Mouse (Mus musculus) heart, embryonic 13.5 days (tissue): ENCODE data around the gene Slc2a1. TPM values are rescaled to one million over a fixed set of nuclear protein-coding genes. Genes with fewer than 3 reads are reported as not detected.

Experiments used
- ATAC-seq: fragments of 200-750 bp; cut with Nextera tagmentation; 2 replicates; pipeline ENCODE4 v1.8.0; 2017; ENCODE audit warnings: moderate TSS enrichment; ENCODE audit not compliant: insufficient number of reproducible peaks, low FRiP score, low TSS enrichment; ENCODE audit errors: extremely low read depth
- H3K27ac ChIP-seq: fragments of 300-500 bp; sonication (generic); replicated peaks from 2 replicates; pipeline ENCODE4 v1.5.1; 2015; ENCODE audit warnings: moderate library complexity, mild to moderate bottlenecking, inconsistent platforms
- H3K27me3 ChIP-seq: fragments of 300-500 bp; sonication (generic); replicated peaks from 2 replicates; pipeline ENCODE4 v1.6.1; 2015; ENCODE audit warnings: mild to moderate bottlenecking, inconsistent platforms
- H3K36me3 ChIP-seq: fragments of 300-500 bp; sonication (generic); 2 replicates; pipeline ENCODE4 v1.6.1; 2015; ENCODE audit warnings: mild to moderate bottlenecking, inconsistent platforms
- H3K4me1 ChIP-seq: fragments of 300-500 bp; sonication (generic); 2 replicates; pipeline ENCODE4 v1.6.1; 2015; ENCODE audit warnings: inconsistent platforms
- H3K4me2 ChIP-seq: fragments of 300-500 bp; sonication (generic); 2 replicates; pipeline ENCODE4 v1.6.1; 2015; ENCODE audit warnings: inconsistent platforms, mild to moderate bottlenecking, moderate library complexity
- H3K4me3 ChIP-seq: fragments of 300-500 bp; sonication (generic); 2 replicates; pipeline ENCODE4 v1.5.1; 2015; ENCODE audit warnings: moderate library complexity, mild to moderate bottlenecking, inconsistent platforms
- H3K9ac ChIP-seq: fragments of 300-500 bp; sonication (generic); 2 replicates; pipeline ENCODE4 v1.6.1; 2015; ENCODE audit warnings: inconsistent platforms, mild to moderate bottlenecking, moderate library complexity
- H3K9me3 ChIP-seq: fragments of 300-500 bp; sonication (generic); 2 replicates; pipeline ENCODE4 v1.6.1; 2016; ENCODE audit warnings: inconsistent platforms
- WGBS: fragments of 180-500 bp; shearing (Covaris S2); methylation state at CpG from one replicate; pipeline ENCODE4 v1.1.7; 2015; ENCODE audit warnings: mixed read lengths; 5-methylcytosine and 5-hydroxymethylcytosine counted together
- polyA plus RNA-seq: library from polyadenylated mRNA; unstranded; fragments of >200 nt; fragmentation: Nextera tagmentation; extraction: Ambion mirVana; gene quantifications from 2 replicates; pipeline ENCODE4 v1.2.1, GENCODE M21; 2015

Slc2a1 gene
- 180 and 217 TPM in 2 replicates for polyA plus RNA-seq

DNA sequence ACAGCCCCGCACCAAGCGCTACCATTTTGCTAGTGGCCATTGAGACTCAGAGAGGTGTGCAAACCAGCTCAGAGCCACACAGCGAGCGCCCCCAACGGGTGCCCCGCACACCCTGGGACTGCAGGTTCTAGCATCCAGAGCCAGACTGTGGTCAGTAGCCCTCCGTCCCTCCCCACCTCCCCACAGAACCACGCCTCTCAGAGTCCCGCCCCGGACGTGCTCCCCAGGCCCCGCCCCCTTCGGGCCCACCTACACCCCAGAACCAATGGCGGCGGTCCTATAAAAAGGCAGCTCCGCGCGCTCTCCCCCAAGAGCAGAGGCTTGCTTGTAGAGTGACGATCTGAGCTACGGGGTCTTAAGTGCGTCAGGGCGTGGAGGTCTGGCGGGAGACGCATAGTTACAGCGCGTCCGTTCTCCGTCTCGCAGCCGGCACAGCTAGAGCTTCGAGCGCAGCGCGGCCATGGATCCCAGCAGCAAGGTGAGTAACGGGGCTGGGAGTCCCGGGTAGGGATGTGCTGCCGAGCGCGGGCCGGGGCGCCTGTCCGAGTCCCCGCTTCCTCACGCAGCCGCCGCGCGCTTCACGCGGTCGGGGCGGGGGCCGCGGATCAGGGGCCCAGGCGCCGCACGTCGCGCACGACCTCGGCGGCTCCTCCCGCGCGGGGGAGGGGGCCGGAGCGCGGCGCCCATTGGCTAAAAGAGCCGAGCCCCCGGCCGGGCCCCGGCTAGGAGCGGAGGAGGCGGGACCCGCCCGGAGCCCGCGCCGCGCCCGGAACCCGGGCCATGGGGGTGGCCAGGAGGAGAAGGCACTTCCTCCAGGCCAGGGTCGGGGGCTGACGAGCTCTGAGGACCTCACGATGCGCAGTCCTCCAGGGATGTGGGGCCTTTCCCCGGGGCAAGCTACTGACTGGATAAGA is at the start of gene Slc2a1:
Gene Slc2a1, plus strand, starts transcription at position 217 of the 914 bp plus-strand sequence.
- peak; percentile 89 for ATAC-seq
- under 1% methylated on average over 77 of the region's 88 CpGs for WGBS
- H3K4me1 ChIP-seq, result peaks cover 80% of the 10 kb centered on the region

DNA sequence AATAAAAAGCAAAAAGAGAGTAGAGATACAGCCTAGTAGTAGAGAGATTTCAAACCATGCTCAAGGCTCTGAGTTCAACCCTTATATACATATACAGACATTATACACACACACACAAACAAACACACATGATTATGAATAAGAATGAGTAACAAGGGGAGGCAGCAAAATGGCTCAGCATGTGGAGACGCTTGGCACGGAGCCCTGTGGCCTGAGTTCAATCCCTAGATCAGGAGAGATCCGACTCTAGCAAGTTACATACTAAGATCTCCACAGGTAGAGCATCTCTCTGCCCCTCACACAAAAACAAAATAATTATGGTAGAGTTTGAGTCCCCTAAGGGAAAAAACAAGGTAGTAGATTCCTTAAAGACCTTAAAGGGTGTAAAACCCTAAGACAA is 41.7 kb upstream of the Slc2a1 start:
- WGBS, result 79% methylated on average over 3 of the region's 3 CpGs
- Histone ChIP-seq H3K9me3 (no peaks in the 10 kb centered on the region), H3K27me3 (peaks cover 7% of the 10 kb centered on the region; the same call in 1 of the 2 replicates), H3K27ac (no peak overlapping the region), H3K36me3 (no peaks in the 10 kb centered on the region), H3K4me1 (peaks cover 25% of the 10 kb centered on the region), H3K4me2 (no peak overlapping the region), H3K4me3 (no peak overlapping the region), H3K9ac (no peak overlapping the region)
- ATAC-seq, result no peak

More for the DNA sequence above, at the start of gene Slc2a1:
- H3K27ac ChIP-seq, result peak within 1 kb of the TSS; percentile 99
- peak within 1 kb of the TSS; percentile 83 for H3K4me2 ChIP-seq
- H3K36me3 ChIP-seq, result peaks cover 22% of the 10 kb centered on the region
- peak within 1 kb of the TSS; percentile 92 for H3K4me3 ChIP-seq
- H3K9me3 ChIP-seq, result no peaks in the 10 kb centered on the region
- H3K27me3 ChIP-seq, result no peaks in the 10 kb centered on the region
- H3K9ac ChIP-seq, result peak within 1 kb of the TSS; percentile 98

DNA sequence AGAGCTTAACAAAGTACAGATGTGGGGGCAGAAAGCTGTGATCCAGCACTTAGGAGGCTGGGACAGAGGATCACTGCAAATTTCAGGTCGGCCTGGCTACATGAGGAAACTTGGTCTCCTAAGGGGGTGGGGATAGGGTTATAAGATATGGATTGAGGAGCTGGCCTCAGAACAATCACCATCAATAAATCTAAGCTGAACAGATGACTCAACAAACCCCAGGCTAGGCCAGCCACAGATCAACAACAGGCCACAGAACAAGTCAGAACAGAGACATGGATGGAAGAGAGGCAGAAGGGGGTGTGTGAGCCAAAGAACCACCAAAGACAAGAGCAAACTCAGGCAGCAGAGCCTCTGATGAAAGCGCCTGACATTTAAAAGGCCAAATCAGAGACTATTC is 41.3 kb upstream of the Slc2a1 start:
- no peak overlapping the region for H3K9ac ChIP-seq
- no peaks in the 10 kb centered on the region for H3K36me3 ChIP-seq
- ATAC-seq, result no peak
- peaks cover 10% of the 10 kb centered on the region; the same call in 1 of the 2 replicates for H3K27me3 ChIP-seq
- no peak overlapping the region for H3K27ac ChIP-seq
- H3K4me3 ChIP-seq, result no peak overlapping the region
- no peak overlapping the region for H3K4me2 ChIP-seq
- H3K9me3 ChIP-seq, result no peaks in the 10 kb centered on the region
- 61% methylated on average over 2 of the region's 2 CpGs for WGBS
- peaks cover 29% of the 10 kb centered on the region for H3K4me1 ChIP-seq

DNA sequence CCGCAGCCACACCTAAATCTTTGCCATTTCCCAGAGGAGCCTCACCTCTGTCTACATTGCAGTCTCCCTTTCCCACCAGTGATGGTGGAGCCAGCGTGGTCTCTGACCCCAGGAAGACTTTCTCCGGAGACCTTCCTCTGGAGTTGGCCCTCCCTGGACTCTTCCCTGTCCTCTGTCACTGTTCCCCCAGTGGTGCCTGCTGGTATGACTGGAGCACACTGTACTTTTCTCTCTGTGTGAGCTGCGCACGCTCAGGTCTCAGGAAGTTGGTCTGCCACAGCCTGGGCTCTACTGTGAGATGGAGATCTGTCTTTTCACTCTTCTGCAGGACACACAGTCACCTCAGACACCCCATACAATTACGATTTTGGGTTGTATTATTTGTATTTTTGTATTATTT is 39.6 kb upstream of the Slc2a1 start:
- no peak for ATAC-seq

DNA sequence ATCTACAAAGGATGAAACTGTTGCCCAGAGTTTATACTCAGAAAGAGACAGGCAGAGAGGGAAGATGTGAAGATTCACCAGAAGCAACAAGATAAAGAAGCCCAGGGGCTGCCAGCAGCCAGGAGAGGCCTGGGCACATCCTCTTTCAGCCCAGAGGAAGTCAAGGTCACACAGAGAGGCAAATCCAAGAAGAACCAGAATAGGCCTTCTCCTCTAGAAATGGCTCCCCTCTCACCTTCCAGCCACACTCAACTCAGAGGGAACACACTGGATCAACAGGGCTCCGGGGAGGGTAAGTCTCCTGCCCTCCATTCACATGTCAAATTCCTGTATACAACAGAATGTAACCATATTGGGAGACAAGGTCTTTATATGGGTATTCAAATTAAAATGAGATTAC is 38.3 kb upstream of the Slc2a1 start:
- Histone ChIP-seq H3K4me3 (no peak overlapping the region), H3K4me2 (no peak overlapping the region), H3K4me1 (peaks cover 45% of the 10 kb centered on the region), H3K9ac (no peak overlapping the region), H3K27me3 (peaks cover 25% of the 10 kb centered on the region; the same call in 1 of the 2 replicates), H3K9me3 (no peaks in the 10 kb centered on the region), H3K27ac (no peak overlapping the region; the same call in 1 of the 2 replicates), H3K36me3 (no peaks in the 10 kb centered on the region)
- no peak for ATAC-seq
- 74% methylated on average over 1 of the region's 1 CpGs for WGBS

More for the DNA sequence above, 39.6 kb upstream of the Slc2a1 start:
- H3K27me3 ChIP-seq, result peaks cover 23% of the 10 kb centered on the region; the same call in 1 of the 2 replicates
- no peak overlapping the region for H3K9ac ChIP-seq
- no peak overlapping the region for H3K4me3 ChIP-seq
- no peaks in the 10 kb centered on the region for H3K36me3 ChIP-seq
- peaks cover 45% of the 10 kb centered on the region for H3K4me1 ChIP-seq
- H3K27ac ChIP-seq, result no peak overlapping the region
- H3K4me2 ChIP-seq, result no peak overlapping the region
- 50% methylated on average over 6 of the region's 6 CpGs for WGBS
- H3K9me3 ChIP-seq, result no peaks in the 10 kb centered on the region

DNA sequence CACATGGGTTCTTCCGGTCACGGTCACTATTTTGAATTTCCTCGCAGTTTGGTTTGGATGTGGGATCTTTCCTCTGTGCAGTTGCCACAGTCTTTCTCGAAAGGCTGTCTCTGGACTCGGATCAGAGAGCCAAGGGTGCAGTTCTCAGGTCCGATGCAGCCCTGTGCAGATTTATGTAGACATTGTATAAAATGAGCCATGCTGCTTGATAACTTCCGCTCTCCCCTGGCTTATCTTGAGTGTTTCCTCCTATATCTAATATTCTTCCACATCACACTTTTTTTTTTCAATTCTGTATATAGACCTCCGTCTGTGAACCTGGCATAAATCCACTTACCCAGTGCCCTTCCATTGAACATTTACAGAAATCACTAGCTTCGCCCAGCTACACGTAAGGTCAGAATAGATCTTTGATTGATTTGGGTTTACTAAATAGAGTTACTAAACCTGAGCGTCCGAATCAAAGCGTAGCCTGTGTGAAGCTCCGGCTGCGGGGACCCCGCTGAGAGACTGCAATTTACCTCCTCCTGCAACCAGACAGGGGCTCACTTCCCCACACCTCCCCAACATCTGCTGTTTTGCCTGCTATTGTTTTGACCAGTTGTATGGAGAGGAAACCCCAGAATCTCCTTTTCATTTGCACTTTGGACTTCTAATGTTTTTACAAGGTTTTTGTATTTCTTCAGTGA is 37.4 kb upstream of the Slc2a1 start:
- H3K9ac ChIP-seq, result peak overlapping the region; percentile 57
- peak overlapping the region; percentile 50 for H3K27ac ChIP-seq
- H3K27me3 ChIP-seq, result peaks cover 25% of the 10 kb centered on the region; the same call in 1 of the 2 replicates
- 47% methylated on average over 16 of the region's 16 CpGs for whole genome bisulfite sequencing
- no peaks in the 10 kb centered on the region for H3K36me3 ChIP-seq
- no peaks in the 10 kb centered on the region for H3K9me3 ChIP-seq
- peak overlapping the region; percentile 55 for H3K4me2 ChIP-seq
- H3K4me3 ChIP-seq, result no peak overlapping the region
- ATAC-seq, result no peak
- H3K4me1 ChIP-seq, result peaks cover 50% of the 10 kb centered on the region

DNA sequence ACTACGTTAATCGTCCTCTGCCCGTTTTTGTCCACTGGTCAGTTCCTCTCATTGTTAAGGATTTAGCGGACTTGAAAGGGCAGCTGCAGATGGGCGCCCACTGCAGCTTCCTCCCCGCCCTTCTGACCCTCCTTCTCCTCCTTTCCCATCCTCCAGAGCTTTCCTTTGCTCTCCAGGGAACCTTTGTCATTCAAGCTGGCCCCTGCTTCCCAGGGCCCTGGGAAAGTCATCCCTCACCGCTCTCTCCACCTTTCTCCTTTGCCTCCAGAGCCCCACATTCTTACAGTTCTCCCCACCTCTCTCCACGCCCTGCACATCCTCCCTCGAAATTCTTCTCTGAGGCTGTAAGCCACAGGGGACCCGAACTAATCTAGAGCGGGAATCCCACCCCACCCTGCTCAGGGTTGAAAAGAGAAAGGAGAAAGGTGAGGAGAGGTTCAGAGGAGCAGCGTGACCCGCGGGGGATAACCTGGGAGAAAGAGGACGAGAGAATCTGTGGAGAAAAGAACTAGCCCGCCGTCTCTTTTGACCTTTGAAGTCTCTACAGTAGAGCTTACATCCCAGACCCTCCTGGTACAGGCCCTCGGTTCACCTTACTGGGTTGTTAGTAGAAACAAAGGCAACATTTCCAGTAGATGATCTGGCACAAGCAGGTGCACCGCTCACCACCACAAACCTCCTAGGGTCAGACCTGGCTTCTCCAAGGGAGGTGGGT is 36.7 kb upstream of the Slc2a1 start:
- no peaks in the 10 kb centered on the region for H3K9me3 ChIP-seq
- peaks cover 25% of the 10 kb centered on the region; the same call in 1 of the 2 replicates for H3K27me3 ChIP-seq
- ATAC-seq, result no peak
- no peak overlapping the region for H3K4me3 ChIP-seq
- peak overlapping the region; percentile 57 for H3K9ac ChIP-seq
- no peaks in the 10 kb centered on the region for H3K36me3 ChIP-seq
- H3K4me2 ChIP-seq, result peak overlapping the region; percentile 55
- peak overlapping the region; percentile 50 for H3K27ac ChIP-seq
- H3K4me1 ChIP-seq, result peaks cover 57% of the 10 kb centered on the region
- 23% methylated on average over 19 of the region's 19 CpGs for WGBS

DNA sequence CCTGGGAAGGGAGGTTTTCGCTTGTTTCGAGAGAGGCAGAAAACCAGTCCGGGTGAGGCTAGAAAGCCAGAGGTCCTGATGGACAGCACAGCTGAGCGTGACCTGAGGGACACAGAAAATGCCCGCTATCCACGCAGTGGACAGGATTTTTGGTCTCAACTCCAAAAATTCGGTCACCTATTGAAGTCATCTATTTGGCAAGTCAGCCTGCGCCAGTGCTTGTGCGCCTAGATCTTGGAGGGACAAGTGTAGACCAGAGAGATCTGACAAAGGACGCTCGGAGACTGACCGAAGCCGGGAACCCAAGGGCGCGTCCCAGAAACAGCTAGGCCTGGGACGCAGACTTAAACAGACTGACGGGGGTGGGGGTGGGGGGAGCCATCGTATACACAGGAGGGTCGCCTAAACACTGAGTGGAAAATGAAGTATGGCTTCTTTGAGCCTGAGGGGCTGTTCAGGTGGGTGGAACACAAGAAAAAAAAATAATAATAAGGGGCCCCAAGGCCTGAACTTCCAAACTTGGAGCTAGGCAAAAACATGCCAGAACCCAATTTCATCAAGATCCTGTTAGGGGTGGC is 36.1 kb upstream of the Slc2a1 start:
- peak overlapping the region; percentile 55 for H3K4me2 ChIP-seq
- H3K9ac ChIP-seq, result peak overlapping the region; percentile 57

DNA sequence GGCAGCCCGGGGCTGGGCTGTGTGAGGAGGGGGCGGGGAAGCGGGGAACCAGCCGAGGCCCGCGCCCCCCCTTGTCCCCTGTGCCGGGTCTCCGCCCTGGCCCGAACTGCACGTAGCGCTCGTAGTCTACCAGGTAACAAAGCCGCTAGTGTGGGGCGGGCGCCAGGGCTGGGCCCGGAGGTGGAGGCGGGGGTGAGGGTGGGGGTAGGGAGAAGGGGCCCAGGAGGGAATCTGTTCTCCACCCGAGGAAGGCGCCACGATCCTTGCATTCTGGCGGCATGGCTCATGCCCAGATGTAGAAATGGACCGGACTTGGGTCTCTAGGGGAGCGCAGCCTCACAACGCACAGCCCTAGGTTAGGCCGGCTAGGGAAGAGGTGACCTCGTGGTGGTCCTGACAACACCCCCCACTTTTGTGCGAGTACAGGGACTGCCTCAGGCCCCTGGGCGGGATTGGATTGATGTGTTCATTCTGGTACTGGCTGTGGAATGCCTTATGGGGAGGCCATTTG is 35.5 kb upstream of the Slc2a1 start:
- peak overlapping the region; percentile 21; the same call in 1 of the 2 replicates for H3K4me3 ChIP-seq

More for the DNA sequence above, 36.1 kb upstream of the Slc2a1 start:
- Histone ChIP-seq H3K9me3 (no peaks in the 10 kb centered on the region), H3K4me1 (peaks cover 63% of the 10 kb centered on the region), H3K27me3 (peaks cover 25% of the 10 kb centered on the region; the same call in 1 of the 2 replicates), H3K27ac (peak overlapping the region; percentile 50), H3K36me3 (no peaks in the 10 kb centered on the region), H3K4me3 (peak overlapping the region; percentile 21; the same call in 1 of the 2 replicates)
- ATAC-seq, result no peak
- WGBS, result 41% methylated on average over 19 of the region's 19 CpGs

DNA sequence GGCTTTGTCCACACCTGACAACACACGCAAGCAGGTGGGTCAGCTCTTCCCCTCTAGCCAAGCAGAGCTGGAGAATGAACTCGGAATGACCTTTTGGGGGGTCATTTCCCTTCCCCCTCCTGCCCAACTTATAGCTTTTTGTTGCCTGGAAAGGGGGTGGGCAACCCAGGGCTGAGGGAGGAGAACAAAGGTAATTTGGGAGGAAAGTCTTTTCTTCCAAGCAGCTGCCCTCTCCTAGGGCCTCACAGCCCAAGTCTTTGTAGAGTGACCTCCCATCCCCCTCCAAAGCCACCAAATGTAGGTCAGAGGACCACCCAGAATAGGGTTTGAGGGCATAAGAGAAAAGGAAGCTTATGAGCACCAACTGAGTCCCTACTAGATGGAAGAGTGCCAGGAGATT is 34.9 kb upstream of the Slc2a1 start:
- Histone ChIP-seq H3K9me3 (no peaks in the 10 kb centered on the region), H3K27me3 (peaks cover 25% of the 10 kb centered on the region; the same call in 1 of the 2 replicates), H3K4me3 (no peak overlapping the region), H3K27ac (no peak overlapping the region), H3K4me1 (peaks cover 68% of the 10 kb centered on the region), H3K9ac (no peak overlapping the region), H3K36me3 (no peaks in the 10 kb centered on the region), H3K4me2 (no peak overlapping the region)
- no peak for ATAC-seq
- 53% methylated on average over 2 of the region's 2 CpGs for WGBS

More for the DNA sequence above, 35.5 kb upstream of the Slc2a1 start:
- peak overlapping the region; percentile 57 for H3K9ac ChIP-seq
- H3K4me2 ChIP-seq, result peak overlapping the region; percentile 55
- H3K27me3 ChIP-seq, result peaks cover 25% of the 10 kb centered on the region; the same call in 1 of the 2 replicates
- H3K9me3 ChIP-seq, result no peaks in the 10 kb centered on the region
- no peaks in the 10 kb centered on the region for H3K36me3 ChIP-seq
- peak overlapping the region; percentile 50 for H3K27ac ChIP-seq
- H3K4me1 ChIP-seq, result peaks cover 68% of the 10 kb centered on the region
- WGBS, result 26% methylated on average over 28 of the region's 28 CpGs
- ATAC-seq, result peak; percentile 50; the same call in 1 of the 2 replicates
